Mouse (Mus musculus) myocyte (in vitro differentiated cells): ENCODE measurements around the gene Ocm. TPM values are rescaled to one million over a fixed set of nuclear protein-coding genes. Genes with fewer than 3 reads are reported as not detected.

Experiments used
- H3K27me3 ChIP-seq: one replicate; pipeline ENCODE4 v1.6.1; 2011; ENCODE audit not compliant: control insufficient read depth, insufficient read depth, insufficient read length
- H3K36me3 ChIP-seq: one replicate; pipeline ENCODE4 v1.6.1; 2011; ENCODE audit not compliant: control insufficient read depth, insufficient read depth
- H3K4me2 ChIP-seq: one replicate; pipeline ENCODE4 v1.6.1; 2011; ENCODE audit warnings: low read depth, control low read depth
- H3K4me3 ChIP-seq: one replicate; pipeline ENCODE4 v1.5.1; 2011; ENCODE audit warnings: mild to moderate bottlenecking, control low read depth, moderate library complexity
- H3K79me2 ChIP-seq: one replicate; pipeline ENCODE4 v1.6.1; 2011; ENCODE audit not compliant: control insufficient read depth, insufficient read depth
- H3ac ChIP-seq: one replicate; pipeline ENCODE4 v1.6.1; 2011; ENCODE audit not compliant: control insufficient read depth, insufficient read length
- CEBPB ChIP-seq: IDR thresholded peaks from 2 replicates; pipeline ENCODE4 v1.6.1; 2011; ENCODE audit warnings: mild to moderate bottlenecking, moderate library complexity; ENCODE audit not compliant: poor library complexity, insufficient read depth, severe bottlenecking
- E2F4 ChIP-seq: IDR thresholded peaks from one replicate; pipeline ENCODE4 v1.6.1; 2011; ENCODE audit warnings: mild to moderate bottlenecking, control low read depth, moderate library complexity; ENCODE audit not compliant: insufficient read depth
- MAX ChIP-seq: IDR thresholded peaks from one replicate; pipeline ENCODE4 v1.6.1; 2011; ENCODE audit warnings: low read depth, mild to moderate bottlenecking, control low read depth
- MYOD1 ChIP-seq, 3 experiments: IDR thresholded peaks; one replicate each; pipeline ENCODE4 v1.6.1; 2011; ENCODE audit warnings: control low read depth in 2 of 3, low read depth in 2 of 3, mild to moderate bottlenecking in 2 of 3, moderate library complexity in 1 of 3; ENCODE audit not compliant: insufficient read length in 2 of 3, control insufficient read depth in 1 of 3
- MYOG ChIP-seq, 3 experiments: IDR thresholded peaks; one replicate each; pipeline ENCODE4 v1.6.1; 2011; ENCODE audit warnings: control low read depth in 2 of 3, low read depth in 2 of 3, mild to moderate bottlenecking in 2 of 3; ENCODE audit not compliant: insufficient read length in 2 of 3, control insufficient read depth in 1 of 3, insufficient read depth in 1 of 3
- POLR2A ChIP-seq: IDR thresholded peaks from one replicate; pipeline ENCODE4 v1.6.1; 2011; ENCODE audit warnings: low read depth, mild to moderate bottlenecking, control low read depth, moderate library complexity; ENCODE audit not compliant: insufficient read length
- POLR2AphosphoS2 ChIP-seq: IDR thresholded peaks from one replicate; pipeline ENCODE4 v1.6.1; 2011; ENCODE audit warnings: low read depth, control low read depth; ENCODE audit not compliant: insufficient read length
- REST ChIP-seq: IDR thresholded peaks from one replicate; pipeline ENCODE4 v1.6.1; 2011; ENCODE audit warnings: mild to moderate bottlenecking, control low read depth, moderate library complexity; ENCODE audit not compliant: insufficient read depth, insufficient read length
- SRF ChIP-seq: IDR thresholded peaks from one replicate; pipeline ENCODE4 v1.6.1; 2011; ENCODE audit warnings: low read depth; ENCODE audit not compliant: control insufficient read depth, insufficient read length
- TCF12 ChIP-seq: IDR thresholded peaks from one replicate; pipeline ENCODE4 v1.6.1; 2011; ENCODE audit warnings: mild to moderate bottlenecking, control low read depth; ENCODE audit not compliant: poor library complexity, insufficient read depth, severe bottlenecking
- TCF3 ChIP-seq: IDR thresholded peaks from one replicate; pipeline ENCODE4 v1.6.1; 2011; ENCODE audit warnings: low read depth, control low read depth; ENCODE audit not compliant: insufficient read length
- USF1 ChIP-seq: IDR thresholded peaks from one replicate; pipeline ENCODE4 v1.6.1; 2011; ENCODE audit warnings: low read depth, mild to moderate bottlenecking, control low read depth, moderate library complexity
- polyA plus RNA-seq: library from polyadenylated mRNA; unstranded; fragments of >200 nt; fragmentation: generic; extraction: Trizol; gene quantifications from one replicate; pipeline ENCODE4 v1.2.1, GENCODE M21; 2012; ENCODE audit warnings: missing spikeins

Ocm gene
- polyA plus RNA-seq, 1 experiment = not detected

DNA sequence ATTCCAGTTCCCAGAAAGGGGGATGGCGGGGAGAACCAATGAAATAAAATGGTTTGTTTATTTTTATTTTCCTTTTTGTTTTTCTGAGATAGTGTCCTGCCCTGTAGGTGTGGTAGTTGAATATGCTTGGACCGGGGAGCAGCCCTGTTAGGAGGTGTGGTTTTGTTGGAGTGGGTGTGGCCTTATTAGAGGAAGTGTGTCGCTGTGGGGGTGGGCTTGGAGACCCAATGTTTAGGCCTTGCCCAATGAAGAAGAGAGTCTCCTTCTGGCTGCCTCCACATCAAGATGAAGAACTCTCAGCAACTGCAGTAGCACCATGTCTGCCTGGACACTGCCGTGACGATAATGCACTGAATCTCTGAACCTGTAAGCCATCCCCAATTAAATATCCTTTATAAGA lies 13.4 kb upstream of the Ocm start:
- Histone ChIP-seq H3K79me2 (no peaks in the 10 kb centered on the region), H3K27me3 (peaks cover 26% of the 10 kb centered on the region), H3ac (no peak overlapping the region), H3K36me3 (no peaks in the 10 kb centered on the region), H3K4me2 (no peak overlapping the region), H3K4me3 (no peak overlapping the region)
- no peak for TF ChIP-seq SRF
- TF ChIP-seq USF1 = no peak
- no peak for TF ChIP-seq MYOG (IDR thresholded peaks at IDR 0.05; ENCODE audit: control insufficient read depth in 1 of 3, insufficient read depth in 1 of 3, insufficient read length in 2 of 3, low read depth in 2 of 3)
- no peak for TF ChIP-seq POLR2A
- TF ChIP-seq MYOD1 (IDR thresholded peaks at IDR 0.05; ENCODE audit: control insufficient read depth in 1 of 3, insufficient read length in 2 of 3, low read depth in 2 of 3) = no peak
- TF ChIP-seq TCF3 = no peak
- no peak for TF ChIP-seq CEBPB
- TF ChIP-seq MAX = no peak
- TF ChIP-seq POLR2AphosphoS2 = no peak
- TF ChIP-seq TCF12 = no peak
- TF ChIP-seq REST = no peak
- TF ChIP-seq E2F4 = no peak

DNA sequence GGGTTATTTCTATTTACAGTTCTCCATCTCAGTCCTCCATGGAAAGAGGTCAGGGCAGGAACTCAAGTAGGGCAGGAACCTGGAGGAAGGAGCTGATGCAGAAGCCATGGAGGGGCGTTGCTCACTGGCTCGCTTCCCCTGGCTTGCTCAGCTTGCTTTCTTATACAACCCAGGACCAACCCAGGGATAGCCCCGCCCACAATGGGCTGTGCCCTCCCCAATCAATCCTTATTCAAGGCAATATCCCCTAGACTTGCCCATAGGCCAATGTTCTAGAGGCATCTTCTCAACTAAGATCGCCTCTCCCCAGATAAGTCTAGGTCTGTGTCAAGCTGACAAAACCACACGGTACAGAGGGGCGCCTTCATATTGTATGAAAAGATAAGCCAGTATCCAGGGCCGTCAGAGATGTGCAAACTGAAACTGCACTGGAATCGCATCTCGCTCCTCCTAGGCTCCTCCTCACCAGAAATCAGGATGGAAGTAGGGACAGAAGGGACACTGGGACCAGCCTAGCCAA lies 12.7 kb upstream of the Ocm start:
- no peak for TF ChIP-seq MYOD1 (IDR thresholded peaks at IDR 0.05; ENCODE audit: control insufficient read depth in 1 of 3, insufficient read length in 2 of 3, low read depth in 2 of 3)
- no peak for TF ChIP-seq SRF
- no peak for TF ChIP-seq MAX
- TF ChIP-seq E2F4 = no peak
- TF ChIP-seq REST = no peak
- no peak for TF ChIP-seq MYOG (IDR thresholded peaks at IDR 0.05; ENCODE audit: control insufficient read depth in 1 of 3, insufficient read depth in 1 of 3, insufficient read length in 2 of 3, low read depth in 2 of 3)
- TF ChIP-seq POLR2AphosphoS2 = no peak
- no peak for TF ChIP-seq POLR2A
- no peak for TF ChIP-seq CEBPB
- no peak for TF ChIP-seq USF1
- no peak for TF ChIP-seq TCF3
- TF ChIP-seq TCF12 = no peak
- Histone ChIP-seq H3K4me2 (no peak overlapping the region), H3K79me2 (no peaks in the 10 kb centered on the region), H3K36me3 (no peaks in the 10 kb centered on the region), H3K27me3 (peaks cover 26% of the 10 kb centered on the region), H3K4me3 (no peak overlapping the region), H3ac (no peak overlapping the region)

DNA sequence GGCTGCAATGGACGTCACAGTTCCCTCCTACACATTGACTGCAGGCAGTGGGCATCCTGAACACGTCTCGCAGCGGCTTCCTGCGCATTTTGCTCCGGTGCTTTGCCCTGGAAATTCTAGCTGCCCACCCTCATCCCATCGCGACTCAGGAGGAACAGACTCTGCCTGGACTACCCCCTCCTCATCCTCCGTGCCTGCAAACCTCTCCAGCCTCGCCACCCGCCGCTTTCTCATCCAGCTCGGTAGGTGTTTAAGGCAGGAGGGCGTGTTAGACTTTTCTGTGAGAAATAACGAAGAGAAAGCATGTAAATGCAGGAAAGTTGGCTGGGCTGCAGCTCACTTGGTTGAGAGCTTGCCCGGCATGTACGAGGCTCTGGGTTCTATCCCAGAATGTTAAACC lies 10.5 kb upstream of the Ocm start:
- Histone ChIP-seq H3K79me2 (no peaks in the 10 kb centered on the region), H3K4me3 (no peak overlapping the region), H3K36me3 (no peaks in the 10 kb centered on the region), H3K4me2 (no peak overlapping the region), H3K27me3 (peaks cover 13% of the 10 kb centered on the region), H3ac (no peak overlapping the region)
- TF ChIP-seq MAX (no peak), POLR2A (no peak), CEBPB (no peak), TCF3 (no peak), E2F4 (no peak), REST (no peak), SRF (no peak), MYOG (IDR thresholded peaks at IDR 0.05; ENCODE audit: control insufficient read depth in 1 of 3, insufficient read depth in 1 of 3, insufficient read length in 2 of 3, low read depth in 2 of 3) (no peak), POLR2AphosphoS2 (no peak), USF1 (no peak), TCF12 (no peak), MYOD1 (IDR thresholded peaks at IDR 0.05; ENCODE audit: control insufficient read depth in 1 of 3, insufficient read length in 2 of 3, low read depth in 2 of 3) (no peak)

DNA sequence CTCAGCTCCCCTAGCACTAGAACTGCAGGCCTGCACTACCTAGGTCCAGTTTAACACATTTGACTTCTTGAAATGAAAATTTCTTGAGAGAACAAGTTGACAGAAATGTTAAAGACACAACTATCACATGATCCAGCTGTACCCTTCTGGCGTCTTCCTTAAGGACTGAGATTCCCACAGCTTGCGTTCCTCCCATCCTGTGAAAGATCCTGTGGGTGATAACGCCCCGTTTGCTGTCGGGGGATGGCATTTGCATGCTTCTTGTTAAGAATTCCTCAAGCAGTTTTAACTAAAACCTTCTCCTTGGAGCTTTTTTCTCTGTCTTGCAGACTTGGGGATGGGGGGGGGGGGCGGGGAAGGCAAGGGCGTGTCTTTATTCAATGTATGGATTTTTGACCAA lies 8.1 kb upstream of the Ocm start:
- no peak overlapping the region for H3K4me2 ChIP-seq
- H3K4me3 ChIP-seq = no peak overlapping the region
- H3K36me3 ChIP-seq = no peaks in the 10 kb centered on the region
- TF ChIP-seq TCF3 (no peak), POLR2A (no peak), SRF (no peak), USF1 (no peak), MYOG (IDR thresholded peaks at IDR 0.05; ENCODE audit: control insufficient read depth in 1 of 3, insufficient read depth in 1 of 3, insufficient read length in 2 of 3, low read depth in 2 of 3) (no peak), CEBPB (no peak), REST (no peak), MAX (no peak), MYOD1 (IDR thresholded peaks at IDR 0.05; ENCODE audit: control insufficient read depth in 1 of 3, insufficient read length in 2 of 3, low read depth in 2 of 3) (no peak), E2F4 (no peak), POLR2AphosphoS2 (no peak), TCF12 (no peak)
- H3ac ChIP-seq = no peak overlapping the region
- peaks cover 11% of the 10 kb centered on the region for H3K27me3 ChIP-seq
- H3K79me2 ChIP-seq = no peaks in the 10 kb centered on the region
